Mouse (Mus musculus): Measurements from ENCODE around the gene Mon2. TPM values are rescaled to one million over a fixed set of nuclear protein-coding genes. Genes with fewer than 3 reads are reported as not detected.
"Not testable (repeated sequence)": the region's sequence is repeated elsewhere in the genome, so short reads cannot be mapped to it uniquely, and the experiment has no call there.

Mon2 gene
- polyA plus RNA-seq, 1 experiment from 2014 or later = 31.7 TPM

DNA sequence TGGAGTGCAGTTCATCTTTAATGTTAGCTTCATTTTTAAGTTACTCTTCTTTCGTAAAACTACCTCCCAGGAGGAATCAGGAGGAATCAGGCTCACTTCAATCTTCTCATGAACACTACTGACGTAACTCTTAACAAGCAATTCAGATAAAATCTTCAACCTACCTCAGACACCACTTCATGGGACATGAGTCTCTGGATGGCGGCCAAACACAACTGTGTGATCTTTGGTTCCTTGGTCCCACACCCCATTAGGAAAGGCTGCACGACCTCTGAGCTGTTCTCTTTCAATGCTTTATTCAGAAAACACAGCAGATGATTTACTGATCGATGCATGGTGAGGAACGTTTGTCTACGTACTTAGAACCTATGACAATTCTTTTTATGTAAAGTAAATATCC is 24.3 kb downstream of the Mon2 start:
- ATAC-seq (ENCODE audit: insufficient read depth, low FRiP score, low TSS enrichment) (no peak), DNase-seq (ENCODE audit: low spot score) (no peak)
- H3K36me3 ChIP-seq (ENCODE audit: control insufficient read depth, insufficient read depth, low read length) = peaks cover 2% of the 10 kb centered on the region; the same call in 1 of the 2 replicates
- 90% methylated on average over 7 of the region's 7 CpGs for WGBS
- H3K4me3 ChIP-seq (ENCODE audit: low read depth, low read length) = no peak overlapping the region
- H3K9ac ChIP-seq (ENCODE audit: low read length) = no peak overlapping the region
- H3K27me3 ChIP-seq (ENCODE audit: control insufficient read depth, insufficient read depth, low read length) = no peaks in the 10 kb centered on the region
- H3K9me3 ChIP-seq (ENCODE audit: control insufficient read depth, low read length) = no peaks in the 10 kb centered on the region
- no peaks in the 10 kb centered on the region for H3K4me1 ChIP-seq (ENCODE audit: control insufficient read depth, insufficient read depth, low read length)
- no peak overlapping the region for H3K27ac ChIP-seq (ENCODE audit: low read depth, low read length)
- H3K4me2 ChIP-seq (ENCODE audit: low read depth) = no peak overlapping the region

DNA sequence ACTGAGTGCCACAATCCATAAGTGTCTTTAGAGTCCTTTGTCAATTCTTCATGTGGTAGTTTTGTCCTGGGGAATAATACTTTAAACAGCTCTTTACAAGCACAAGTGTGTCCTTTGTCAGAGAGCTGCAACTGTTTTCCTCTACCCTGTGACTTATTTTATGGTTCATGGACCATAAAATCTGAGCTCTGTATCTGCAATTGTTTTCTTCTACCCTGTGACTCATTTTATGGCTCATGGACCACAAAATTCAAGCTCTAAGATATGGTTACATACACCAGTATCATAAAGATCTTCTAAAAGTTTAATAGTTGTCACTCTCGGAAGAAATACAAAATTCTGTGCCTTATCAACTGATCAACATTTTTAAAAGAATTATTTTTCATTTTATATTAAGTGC is 27.6 kb downstream of the Mon2 start:
- no peak overlapping the region for H3K27ac ChIP-seq (ENCODE audit: low read depth, low read length)
- H3K4me1 ChIP-seq (ENCODE audit: control insufficient read depth, insufficient read depth, low read length) = no peaks in the 10 kb centered on the region
- H3K9ac ChIP-seq (ENCODE audit: low read length) = no peak overlapping the region
- H3K9me3 ChIP-seq (ENCODE audit: control insufficient read depth, low read length) = no peaks in the 10 kb centered on the region
- DNase-seq (ENCODE audit: low spot score) (no peak), ATAC-seq (ENCODE audit: insufficient read depth, low FRiP score, low TSS enrichment) (no peak)
- H3K4me3 ChIP-seq (ENCODE audit: low read depth, low read length) = no peak overlapping the region
- no peaks in the 10 kb centered on the region for H3K27me3 ChIP-seq (ENCODE audit: control insufficient read depth, insufficient read depth, low read length)
- WGBS = 88% methylated on average over 1 of the region's 1 CpGs
- H3K4me2 ChIP-seq (ENCODE audit: low read depth) = no peak overlapping the region
- peaks cover 4% of the 10 kb centered on the region; the same call in 1 of the 2 replicates for H3K36me3 ChIP-seq (ENCODE audit: control insufficient read depth, insufficient read depth, low read length)

DNA sequence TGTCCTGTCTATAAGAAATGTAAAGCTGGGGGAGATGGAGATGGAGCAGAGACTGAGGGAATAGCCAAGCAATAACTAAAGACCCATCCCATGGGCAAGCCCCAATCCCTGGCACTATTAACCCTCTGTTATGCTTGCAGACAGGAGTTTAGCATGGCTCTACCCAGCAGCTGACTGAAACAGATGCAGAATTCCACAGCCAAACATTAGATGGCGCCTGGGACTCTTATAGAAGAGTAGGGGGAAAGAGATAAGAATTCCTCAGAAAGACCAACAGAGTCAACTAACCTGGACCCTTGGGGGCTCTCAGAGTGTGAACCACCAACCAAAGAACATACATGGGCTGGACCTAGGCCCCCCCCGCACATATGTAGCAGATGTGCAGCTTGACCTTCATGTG is 36.4 kb downstream of the Mon2 start:
- Histone ChIP-seq H3K9me3 (ENCODE audit: control insufficient read depth, low read length) (no peaks in the 10 kb centered on the region), H3K4me3 (ENCODE audit: low read depth, low read length) (no peak overlapping the region), H3K36me3 (ENCODE audit: control insufficient read depth, insufficient read depth, low read length) (no peaks in the 10 kb centered on the region), H3K9ac (ENCODE audit: low read length) (no peak overlapping the region), H3K4me1 (ENCODE audit: control insufficient read depth, insufficient read depth, low read length) (no peaks in the 10 kb centered on the region), H3K4me2 (ENCODE audit: low read depth) (no peak overlapping the region), H3K27me3 (ENCODE audit: control insufficient read depth, insufficient read depth, low read length) (no peaks in the 10 kb centered on the region), H3K27ac (ENCODE audit: low read depth, low read length) (no peak overlapping the region)
- 69% methylated on average over 2 of the region's 2 CpGs for WGBS
- no peak for ATAC-seq (ENCODE audit: insufficient read depth, low FRiP score, low TSS enrichment)
- DNase-seq (ENCODE audit: low spot score) = no peak

DNA sequence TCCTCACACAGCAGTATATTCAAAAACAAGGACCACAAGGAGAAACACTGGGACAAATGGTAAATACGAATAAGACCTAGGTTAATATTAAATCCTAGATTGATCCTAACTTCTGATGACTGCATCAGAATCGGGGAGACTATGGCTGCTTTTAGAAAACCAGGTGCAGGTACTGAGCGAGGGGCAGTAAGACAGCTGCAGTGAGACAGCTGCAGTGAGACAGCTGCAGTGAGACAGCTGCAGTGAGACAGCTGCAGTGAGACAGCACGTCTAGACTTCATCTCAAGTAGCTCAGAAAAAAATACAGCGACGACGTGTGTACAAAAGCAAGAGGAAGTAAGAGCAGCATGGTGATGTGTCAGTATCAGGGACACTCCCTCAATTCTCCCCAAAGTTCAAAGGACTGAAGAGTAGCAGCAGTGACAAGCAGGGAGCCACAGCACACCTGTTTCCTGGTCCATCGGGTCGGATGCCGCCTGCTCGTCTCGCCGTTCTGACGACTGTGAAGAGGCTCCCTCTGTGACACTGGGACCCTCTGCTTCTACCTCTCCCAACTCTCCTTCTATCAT is 44.1 kb downstream of the Mon2 start:
- Histone ChIP-seq H3K9ac (ENCODE audit: low read length) (no peak overlapping the region), H3K27ac (ENCODE audit: low read depth, low read length) (no peak overlapping the region), H3K4me3 (ENCODE audit: low read depth, low read length) (no peak overlapping the region), H3K4me2 (ENCODE audit: low read depth) (no peak overlapping the region), H3K27me3 (ENCODE audit: control insufficient read depth, insufficient read depth, low read length) (no peaks in the 10 kb centered on the region), H3K4me1 (ENCODE audit: control insufficient read depth, insufficient read depth, low read length) (no peaks in the 10 kb centered on the region), H3K9me3 (ENCODE audit: control insufficient read depth, low read length) (no peaks in the 10 kb centered on the region), H3K36me3 (ENCODE audit: control insufficient read depth, insufficient read depth, low read length) (peaks cover 6% of the 10 kb centered on the region)
- ATAC-seq (ENCODE audit: insufficient read depth, low FRiP score, low TSS enrichment) (no peak), DNase-seq (ENCODE audit: low spot score) (no peak)
- 93% methylated on average over 14 of the region's 14 CpGs for WGBS

DNA sequence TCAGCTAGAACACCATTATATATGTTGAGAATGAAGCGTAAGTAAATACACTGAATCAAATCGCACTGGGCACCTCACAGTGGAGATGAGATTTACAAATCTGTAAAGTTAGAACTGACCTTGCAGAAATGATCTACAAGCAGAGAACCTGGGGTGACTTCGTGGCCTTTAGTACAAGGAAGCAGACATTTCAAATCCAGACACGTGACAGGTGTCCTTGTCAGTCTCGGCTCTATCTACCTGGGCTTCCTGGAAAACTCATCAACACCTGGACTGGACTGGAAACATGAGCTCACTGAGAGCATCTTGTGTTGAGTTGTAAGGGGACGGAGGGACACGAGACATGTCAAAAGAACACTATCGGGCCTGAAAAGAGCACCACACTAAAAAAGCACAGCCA is 44.9 kb downstream of the Mon2 start:
- no peaks in the 10 kb centered on the region for H3K4me1 ChIP-seq (ENCODE audit: control insufficient read depth, insufficient read depth, low read length)
- WGBS = 95% methylated on average over 8 of the region's 8 CpGs
- H3K9ac ChIP-seq (ENCODE audit: low read length) = no peak overlapping the region
- DNase-seq (ENCODE audit: low spot score) (no peak), ATAC-seq (ENCODE audit: insufficient read depth, low FRiP score, low TSS enrichment) (no peak)
- H3K4me2 ChIP-seq (ENCODE audit: low read depth) = no peak overlapping the region
- no peak overlapping the region for H3K27ac ChIP-seq (ENCODE audit: low read depth, low read length)
- no peaks in the 10 kb centered on the region for H3K9me3 ChIP-seq (ENCODE audit: control insufficient read depth, low read length)
- H3K27me3 ChIP-seq (ENCODE audit: control insufficient read depth, insufficient read depth, low read length) = no peaks in the 10 kb centered on the region
- peaks cover 6% of the 10 kb centered on the region for H3K36me3 ChIP-seq (ENCODE audit: control insufficient read depth, insufficient read depth, low read length)
- no peak overlapping the region for H3K4me3 ChIP-seq (ENCODE audit: low read depth, low read length)

DNA sequence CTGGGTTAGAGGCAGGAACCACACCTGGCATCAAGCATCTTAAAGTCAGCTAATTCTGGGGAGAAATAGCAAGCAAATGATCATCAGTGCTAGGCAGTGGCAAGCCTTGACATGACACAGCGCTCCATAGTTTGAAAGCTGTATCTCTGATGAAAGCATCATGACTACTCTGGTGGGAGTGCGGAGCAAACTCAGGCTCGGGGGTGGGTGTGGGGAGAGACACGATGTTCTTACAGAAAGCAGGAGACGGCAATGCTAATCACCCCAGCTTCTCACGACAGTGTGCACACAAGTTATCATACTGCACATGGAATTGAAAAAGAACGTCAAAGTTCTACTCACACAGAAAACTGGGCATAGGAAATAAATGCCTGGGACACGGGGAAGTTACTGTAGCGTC is 45.7 kb downstream of the Mon2 start:
- Histone ChIP-seq H3K4me3 (ENCODE audit: low read depth, low read length) (no peak overlapping the region), H3K9ac (ENCODE audit: low read length) (no peak overlapping the region), H3K4me1 (ENCODE audit: control insufficient read depth, insufficient read depth, low read length) (no peaks in the 10 kb centered on the region), H3K9me3 (ENCODE audit: control insufficient read depth, low read length) (no peaks in the 10 kb centered on the region), H3K27me3 (ENCODE audit: control insufficient read depth, insufficient read depth, low read length) (no peaks in the 10 kb centered on the region), H3K36me3 (ENCODE audit: control insufficient read depth, insufficient read depth, low read length) (peaks cover 6% of the 10 kb centered on the region), H3K4me2 (ENCODE audit: low read depth) (no peak overlapping the region), H3K27ac (ENCODE audit: low read depth, low read length) (no peak overlapping the region)
- WGBS = 93% methylated on average over 9 of the region's 9 CpGs
- DNase-seq (ENCODE audit: low spot score) (no peak), ATAC-seq (ENCODE audit: insufficient read depth, low FRiP score, low TSS enrichment) (no peak)

DNA sequence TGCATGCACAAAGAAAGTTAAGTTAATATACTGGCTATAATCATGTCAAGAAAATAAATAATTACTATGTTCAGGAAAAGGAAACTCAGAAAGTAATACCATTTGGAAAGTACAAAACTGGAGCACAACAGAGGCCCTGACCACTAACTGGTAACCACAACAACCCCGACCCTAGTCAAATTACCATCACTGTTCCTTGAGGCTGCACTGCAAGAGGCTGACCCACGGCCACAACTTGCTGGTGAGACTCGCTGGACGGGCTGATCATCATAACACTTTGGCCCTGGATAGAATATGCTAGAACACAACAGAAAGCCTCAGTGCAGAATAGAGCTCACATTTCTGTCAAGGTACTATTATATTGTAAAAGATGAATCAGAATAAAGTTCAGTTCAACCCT is 47.4 kb downstream of the Mon2 start:
- Histone ChIP-seq H3K4me3 (ENCODE audit: low read depth, low read length) (no peak overlapping the region), H3K9ac (ENCODE audit: low read length) (no peak overlapping the region), H3K4me1 (ENCODE audit: control insufficient read depth, insufficient read depth, low read length) (no peaks in the 10 kb centered on the region), H3K4me2 (ENCODE audit: low read depth) (no peak overlapping the region), H3K36me3 (ENCODE audit: control insufficient read depth, insufficient read depth, low read length) (peaks cover 6% of the 10 kb centered on the region), H3K27me3 (ENCODE audit: control insufficient read depth, insufficient read depth, low read length) (no peaks in the 10 kb centered on the region), H3K9me3 (ENCODE audit: control insufficient read depth, low read length) (no peaks in the 10 kb centered on the region), H3K27ac (ENCODE audit: low read depth, low read length) (no peak overlapping the region)
- WGBS = 93% methylated on average over 4 of the region's 4 CpGs
- DNase-seq (ENCODE audit: low spot score) (no peak), ATAC-seq (ENCODE audit: insufficient read depth, low FRiP score, low TSS enrichment) (no peak)

DNA sequence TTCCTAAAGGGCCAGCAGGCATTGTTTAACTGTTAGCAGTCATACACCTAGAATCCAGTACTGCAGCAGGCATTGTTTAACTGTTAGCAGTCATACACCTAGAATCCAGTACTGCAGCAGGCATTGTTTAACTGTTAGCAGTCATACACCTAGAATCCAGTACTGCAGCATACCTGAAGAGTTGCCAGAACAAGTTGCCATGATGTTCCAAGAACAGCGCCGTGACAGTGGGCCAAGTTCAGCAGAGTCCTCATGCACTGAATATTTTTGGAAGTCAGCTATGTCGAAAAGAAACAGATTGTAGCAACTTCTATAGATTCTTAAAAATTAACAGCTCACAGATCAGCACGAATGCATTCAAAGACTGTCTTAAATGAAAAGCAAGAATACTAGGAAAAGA is 49.6 kb downstream of the Mon2 start:
- not testable (repeated sequence) for DNase-seq (ENCODE audit: low spot score); H3K27me3 ChIP-seq (ENCODE audit: control insufficient read depth, insufficient read depth, low read length); H3K4me1 ChIP-seq (ENCODE audit: control insufficient read depth, insufficient read depth, low read length); H3K27ac ChIP-seq (ENCODE audit: low read depth, low read length); H3K36me3 ChIP-seq (ENCODE audit: control insufficient read depth, insufficient read depth, low read length); H3K9me3 ChIP-seq (ENCODE audit: control insufficient read depth, low read length); H3K4me2 ChIP-seq (ENCODE audit: low read depth); H3K4me3 ChIP-seq (ENCODE audit: low read depth, low read length); H3K9ac ChIP-seq (ENCODE audit: low read length); ATAC-seq (ENCODE audit: insufficient read depth, low FRiP score, low TSS enrichment)
- 96% methylated on average over 4 of the region's 4 CpGs for WGBS

DNA sequence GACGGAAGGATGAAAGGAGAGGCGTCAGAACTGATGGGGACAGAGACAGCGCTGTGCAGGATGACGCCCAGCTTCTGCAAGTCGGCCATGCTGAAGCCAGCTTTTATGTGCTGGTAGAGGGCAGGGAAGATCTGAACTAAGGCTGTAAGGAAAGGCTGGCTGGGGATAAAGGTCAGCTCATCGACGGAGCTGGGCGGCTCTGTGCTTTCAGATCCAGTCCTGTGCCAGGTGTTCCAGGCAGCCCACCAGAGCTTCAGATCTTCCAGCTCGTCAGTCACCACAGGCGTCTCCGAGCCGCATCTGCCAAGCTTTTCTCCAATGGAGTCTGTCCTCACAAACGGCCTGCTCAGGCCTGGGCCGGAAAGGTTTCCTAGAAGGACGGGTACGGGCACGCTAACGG is 62.9 kb downstream of the Mon2 start:
- WGBS = 30% methylated on average over 18 of the region's 18 CpGs
- Histone ChIP-seq H3K36me3 (ENCODE audit: control insufficient read depth, insufficient read depth, low read length) (peaks cover 8% of the 10 kb centered on the region), H3K27me3 (ENCODE audit: control insufficient read depth, insufficient read depth, low read length) (no peaks in the 10 kb centered on the region), H3K9ac (ENCODE audit: low read length) (no peak overlapping the region; the same call in 1 of the 2 replicates), H3K4me3 (ENCODE audit: low read depth, low read length) (no peak overlapping the region), H3K4me1 (ENCODE audit: control insufficient read depth, insufficient read depth, low read length) (no peaks in the 10 kb centered on the region), H3K27ac (ENCODE audit: low read depth, low read length) (no peak overlapping the region), H3K4me2 (ENCODE audit: low read depth) (no peak overlapping the region), H3K9me3 (ENCODE audit: control insufficient read depth, low read length) (no peaks in the 10 kb centered on the region)
- ATAC-seq (ENCODE audit: insufficient read depth, low FRiP score, low TSS enrichment) (peak; percentile 38; the same call in 1 of the 2 replicates), DNase-seq (ENCODE audit: low spot score) (peak; percentile 48)
